Mouse (Mus musculus) spleen, adult 2 months (tissue): ENCODE data around the gene Pank2.

Experiments used
- CTCF ChIP-seq: fragments of 200-500 bp; IDR thresholded peaks from 2 replicates; pipeline ENCODE4 v1.5.1; 2011; ENCODE audit warnings: mild to moderate bottlenecking, inconsistent platforms; ENCODE audit not compliant: insufficient read depth, insufficient read length, insufficient replicate concordance; ENCODE audit errors: extremely low read depth
- POLR2A ChIP-seq: fragments of 200-500 bp; IDR thresholded peaks from 2 replicates; pipeline ENCODE4 v1.6.1; 2011; ENCODE audit warnings: low read depth, low read length, inconsistent platforms

DNA sequence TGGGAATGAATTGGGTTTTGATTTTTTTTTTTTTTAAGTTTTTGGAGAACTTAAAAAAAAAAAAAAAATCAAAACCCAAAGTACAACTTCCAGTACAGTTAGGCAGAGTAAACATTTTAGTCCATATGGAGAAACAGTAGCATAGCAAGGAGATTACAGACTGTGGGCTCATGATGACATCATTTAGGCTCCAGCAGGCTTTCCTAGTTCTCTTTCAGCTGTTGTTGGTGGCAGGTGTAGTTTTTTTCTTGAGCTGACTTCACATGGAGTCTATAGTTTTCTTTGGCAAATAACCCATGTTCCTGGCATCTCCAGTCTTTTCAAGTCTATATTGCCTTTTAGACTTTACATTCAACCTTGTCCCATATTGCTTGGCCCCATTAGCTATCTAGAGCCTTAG is 28.4 kb downstream of the Pank2 start:
- TF ChIP-seq CTCF (no peak), POLR2A (no peak)
